Mouse (Mus musculus) spleen, postnatal 10 days (tissue): Measurements from ENCODE around the gene Adam15.

Experiments
- DNase-seq, 2 experiments: peaks; one replicate each; pipeline ENCODE4 v3.0.0; 2021 to 2022; ENCODE audit warnings: low spot score in 2 of 2

Adam15 gene

GRCm38 (mm10) chr3:89349869-89350501 is at the start of gene Adam15:
Adam15 (minus strand) TSS chr3:89349996.
- peak; percentile 79 to 86 for DNase-seq

GRCm38 (mm10) chr3:89396654-89397005 is 46.8 kb upstream of the Adam15 start:
- peak in 1 of 2 experiments; percentile 15 for DNase-seq

- DNase-seq: peak; percentile 60 to 70
These were observed 46.2 kb upstream of the Adam15 start for GRCm38 (mm10) chr3:89395806-89396653.

- peak in 1 of 2 experiments; percentile 24 for DNase-seq
These were observed 45.6 kb upstream of the Adam15 start for GRCm38 (mm10) chr3:89395419-89395805.

GRCm38 (mm10) chr3:89394894-89395256 is 45.1 kb upstream of the Adam15 start:
- DNase-seq: peak; percentile 63 to 82

GRCm38 (mm10) chr3:89394006-89394893 is 44.5 kb upstream of the Adam15 start, which contains the start of gene Zbtb7b:
Zbtb7b (minus strand) TSS chr3:89394776.
- DNase-seq: peak; percentile 70 to 71

- peak; percentile 86 to 96 for DNase-seq
These were observed 43.8 kb upstream of the Adam15 start for GRCm38 (mm10) chr3:89393605-89394004.

- DNase-seq: peak; percentile 43 to 45
These were observed 43.1 kb upstream of the Adam15 start for GRCm38 (mm10) chr3:89392871-89393311.

GRCm38 (mm10) chr3:89391663-89392511 is 42.1 kb upstream of the Adam15 start:
- DNase-seq: peak; percentile 36 to 49

GRCm38 (mm10) chr3:89390699-89391662 is 41.2 kb upstream of the Adam15 start:
- DNase-seq: peak; percentile 31 to 54

- DNase-seq: peak; percentile 33 to 45
These were observed 40.3 kb upstream of the Adam15 start for GRCm38 (mm10) chr3:89390111-89390515.

- peak; percentile 31 to 60 for DNase-seq
These were observed 39.3 kb upstream of the Adam15 start for GRCm38 (mm10) chr3:89388901-89389740.

- DNase-seq: peak; percentile 34 to 38
These were observed 38.5 kb upstream of the Adam15 start for GRCm38 (mm10) chr3:89388134-89388881.

- peak; percentile 37 to 40 for DNase-seq
These were observed 37.8 kb upstream of the Adam15 start for GRCm38 (mm10) chr3:89387632-89388031.

GRCm38 (mm10) chr3:89386438-89387420 is 36.9 kb upstream of the Adam15 start:
- peak; percentile 26 to 32 for DNase-seq

GRCm38 (mm10) chr3:89385451-89385850 is 35.7 kb upstream of the Adam15 start:
- peak; percentile 22 to 26 for DNase-seq
